Mouse (Mus musculus) brain, adult 2 months (tissue): ENCODE measurements at regions not wholly inside any gene's neighbourhood (a gene's known extent, or its start where the extent isn't known, plus 50 kb on each side); places are given as distances from the start of the nearest gene placed in this dataset.
"Not testable (repeated sequence)": the region's sequence is repeated elsewhere in the genome, so short reads cannot be mapped to it uniquely, and the experiment has no call there.

Experiments
- DNase-seq: peaks from one replicate; pipeline ENCODE4 v3.0.0; 2011; ENCODE audit warnings: low read depth, low spot score

- DNase-seq: no peak
These were observed 125.3 kb downstream of the Gipc2 start for GRCm38 (mm10) chr3:152040751-152041150.

- DNase-seq: not testable (repeated sequence)
These were observed 129.2 kb downstream of the Gipc2 start for GRCm38 (mm10) chr3:152036819-152037218.

- DNase-seq: no peak
These were observed 130.6 kb downstream of the Gipc2 start for GRCm38 (mm10) chr3:152035416-152035815.

- DNase-seq: peak; percentile 17
These were observed 131.3 kb downstream of the Gipc2 start for GRCm38 (mm10) chr3:152034686-152035085.

GRCm38 (mm10) chr3:152034221-152034620, 131.8 kb downstream of the Gipc2 start:
- DNase-seq: no peak

- peak; percentile 34 for DNase-seq
These were observed 133.2 kb downstream of the Gipc2 start for GRCm38 (mm10) chr3:152032663-152033318.

- DNase-seq: no peak
These were observed 137.3 kb downstream of the Gipc2 start for GRCm38 (mm10) chr3:152028695-152029094.

- DNase-seq: no peak
These were observed 140.0 kb downstream of the Gipc2 start for GRCm38 (mm10) chr3:152026034-152026433.

- no peak for DNase-seq
These were observed 140.9 kb downstream of the Gipc2 start for GRCm38 (mm10) chr3:152025122-152025521.

- DNase-seq: no peak
These were observed 159.3 kb downstream of the Gipc2 start for GRCm38 (mm10) chr3:152006747-152007146.

- no peak for DNase-seq
These were observed 160.5 kb downstream of the Gipc2 start for GRCm38 (mm10) chr3:152005366-152006025.

- DNase-seq: no peak
These were observed 161.5 kb downstream of the Gipc2 start for GRCm38 (mm10) chr3:152004411-152004955.

- peak; percentile 72 for DNase-seq
These were observed 160.2 kb upstream of the Ptgfr start for GRCm38 (mm10) chr3:151997534-151998107.

- no peak for DNase-seq
These were observed 159.7 kb upstream of the Ptgfr start for GRCm38 (mm10) chr3:151997111-151997510.

GRCm38 (mm10) chr3:151988221-151988620, 150.8 kb upstream of the Ptgfr start:
- DNase-seq: no peak

- DNase-seq: no peak
These were observed 140.7 kb upstream of the Ptgfr start for GRCm38 (mm10) chr3:151978136-151978535.

GRCm38 (mm10) chr3:151977651-151978050, 140.2 kb upstream of the Ptgfr start:
- DNase-seq: no peak

- DNase-seq: no peak
These were observed 112.4 kb upstream of the Ptgfr start for GRCm38 (mm10) chr3:151949865-151950264.

- no peak for DNase-seq
These were observed 110.7 kb upstream of the Ptgfr start for GRCm38 (mm10) chr3:151948015-151948645.

GRCm38 (mm10) chr3:151945916-151946315, 108.5 kb upstream of the Ptgfr start:
- no peak for DNase-seq

GRCm38 (mm10) chr3:151943542-151943941, 106.1 kb upstream of the Ptgfr start:
- DNase-seq: no peak

GRCm38 (mm10) chr3:151938472-151939029, 101.1 kb upstream of the Ptgfr start:
- DNase-seq: no peak
